Mouse (Mus musculus) layer of hippocampus, adult 6 months (tissue): ENCODE data around the gene Tfr2. TPM values are rescaled to one million over a fixed set of nuclear protein-coding genes. Genes with fewer than 3 reads are reported as not detected.

ENCODE experiments used
- long read RNA-seq, 2 experiments: library from polyadenylated mRNA; unstranded; transcript quantifications; one replicate each; pipeline ENCODE4 v2.0.0; 2019 to 2020
- microRNA-seq: library from miRNA; unstranded; fragments of <30 nt; microRNA quantifications from one replicate; pipeline ENCODE4 v1.2.0, GENCODE M21; 2020
- polyA plus RNA-seq: library from polyadenylated mRNA; unstranded; fragments of <200 nt; fragmentation: Nextera tagmentation; gene quantifications from 2 replicates; pipeline ENCODE4 v1.2.3, GENCODE M21; 2021

The Tfr2 gene
- polyA plus RNA-seq = 5.8 and 6.8 TPM in 2 replicates
- long read RNA-seq, experiment 1, partial matches to known transcripts = 5 of 7 reads
- long read RNA-seq, experiment 1, other reads (novel, unspliced or antisense) = 2 of 7 reads
- long read RNA-seq, experiment 2, partial matches to known transcripts = 23 of 30 reads
- long read RNA-seq, experiment 2, other reads (novel, unspliced or antisense) = 7 of 30 reads

GRCm38 (mm10) chr5:137569665-137570064, at the start of gene Tfr2:
Gene Tfr2 (plus strand): TSS chr5:137569840.

GRCm38 (mm10) chr5:137533117-137533827, 36.4 kb upstream of the Tfr2 start, which contains the start of the genes Epo and Gnb2:
Gene Epo (minus strand): TSS chr5:137533242.
Gene Gnb2 (minus strand): TSS chr5:137533510.

GRCm38 (mm10) chr5:137553411-137553837, 16.2 kb upstream of the Tfr2 start, which contains the start of gene Actl6b:
Gene Actl6b (plus strand): TSS chr5:137553517.

GRCm38 (mm10) chr5:137600619-137601364, 31.2 kb downstream of the Tfr2 start, which contains the start of gene Mospd3:
Gene Mospd3 (minus strand): TSS chr5:137601058.

GRCm38 (mm10) chr5:137613550-137613949, 43.9 kb downstream of the Tfr2 start, which contains the start of gene Pcolce:
Gene Pcolce (minus strand): TSS chr5:137613784.

GRCm38 (mm10) chr5:137628498-137629305, 59.1 kb downstream of the Tfr2 start, which contains the start of the genes Fbxo24, Lrch4 and Gm20605:
Gene Fbxo24 (minus strand): TSS chr5:137629002.
Gene Lrch4 (plus strand): TSS chr5:137629121.
Gene Gm20605 (plus strand): TSS chr5:137629175.

Small RNA genes lying within 50 kb of the gene (microRNA-seq; reads per million reads assigned to microRNA genes)
- 5.4 reads per million, percentile 19 among the genes with 10 or more reads in this experiment for gene Mir6418

Other genes starting within 250 kb of the Tfr2 start
- gene Slc12a9, start 236.2 kb upstream of the Tfr2 start, polyA plus RNA-seq = 5.0 and 5.7 TPM in 2 replicates
- gene Ephb4, start 219.7 kb upstream of the Tfr2 start, polyA plus RNA-seq = 1.3 TPM in 2 replicates
- 0.10 and 0.13 TPM in 2 replicates for gene Zan, start 92.8 kb upstream of the Tfr2 start, polyA plus RNA-seq
- gene Pop7, start 67.3 kb upstream of the Tfr2 start, polyA plus RNA-seq = 89.7 and 94.7 TPM in 2 replicates
- 2.6 and 2.9 TPM in 2 replicates for gene Gigyf1, start 51.3 kb upstream of the Tfr2 start, polyA plus RNA-seq
- gene Epo, start 36.6 kb upstream of the Tfr2 start, polyA plus RNA-seq = not detected in 2 replicates
- gene Gnb2, start 36.3 kb upstream of the Tfr2 start, polyA plus RNA-seq = 97.9 and 121 TPM in 2 replicates
- 83.5 and 108 TPM in 2 replicates for gene Actl6b, start 16.3 kb upstream of the Tfr2 start, polyA plus RNA-seq
- gene Mospd3, start 31.2 kb downstream of the Tfr2 start, polyA plus RNA-seq = 27.3 and 28.5 TPM in 2 replicates
- gene Pcolce, start 43.9 kb downstream of the Tfr2 start, polyA plus RNA-seq = 10.9 and 39.7 TPM in 2 replicates
- gene Fbxo24, start 59.2 kb downstream of the Tfr2 start, polyA plus RNA-seq = not detected in 2 replicates
- 4.9 and 5.3 TPM in 2 replicates for gene Lrch4, start 59.3 kb downstream of the Tfr2 start, polyA plus RNA-seq
- gene Gm20605, start 59.3 kb downstream of the Tfr2 start, polyA plus RNA-seq = 0.31 and 0.34 TPM in 2 replicates
- 0.44 and 0.54 TPM in 2 replicates for gene Sap25, start 71.5 kb downstream of the Tfr2 start, polyA plus RNA-seq
- 0.11 and 0.36 TPM in 2 replicates for gene Irs3, start 75.9 kb downstream of the Tfr2 start, polyA plus RNA-seq
- 17.0 and 19.7 TPM in 2 replicates for gene Agfg2, start 114.9 kb downstream of the Tfr2 start, polyA plus RNA-seq
- 1.1 and 1.4 TPM in 2 replicates for gene Nyap1, start 171.8 kb downstream of the Tfr2 start, polyA plus RNA-seq
- gene Tsc22d4, start 175.9 kb downstream of the Tfr2 start, polyA plus RNA-seq = 452 and 506 TPM in 2 replicates
- 31.0 and 33.0 TPM in 2 replicates for gene Ppp1r35, start 209.0 kb downstream of the Tfr2 start, polyA plus RNA-seq
- gene Mepce, start 217.8 kb downstream of the Tfr2 start, polyA plus RNA-seq = 11.8 and 12.1 TPM in 2 replicates
- gene Zcwpw1, start 218.0 kb downstream of the Tfr2 start, polyA plus RNA-seq = 3.1 and 3.5 TPM in 2 replicates